Mouse (Mus musculus): ENCODE data around the gene Tsfm. TPM values are rescaled to one million over a fixed set of nuclear protein-coding genes. Genes with fewer than 3 reads are reported as not detected.

Gene Tsfm
- polyA plus RNA-seq, 1 experiment from 2014 or later, result 65.7 TPM

- H3K27me3 ChIP-seq, result peaks cover 78% of the 10 kb centered on the region
- ATAC-seq (ENCODE audit: low read depth), result peak; percentile 16; the same call in 1 of the 2 replicates
- H3K4me2 ChIP-seq, result no peak overlapping the region
These were observed 19.5 kb upstream of the Tsfm start for GRCm38 (mm10) chr10:127050119-127050474.

GRCm38 (mm10) chr10:127049395-127050118 lies 18.9 kb upstream of the Tsfm start:
- Histone ChIP-seq H3K9ac (no peak overlapping the region), H3K36me3 (peaks cover 11% of the 10 kb centered on the region), H3K9me3 (replicated peaks) (no peaks in the 10 kb centered on the region), H3K4me3 (replicated peaks) (peak overlapping the region; percentile 18), H3K4me1 (replicated peaks) (peaks cover 10% of the 10 kb centered on the region), H3K4me2 (peak overlapping the region; percentile 26), H3K27ac (no peak overlapping the region), H3K27me3 (peaks cover 73% of the 10 kb centered on the region)
- ATAC-seq (ENCODE audit: low read depth), result peak; percentile 27; the same call in 1 of the 2 replicates
- DNase-seq, result no peak
- WGBS (ENCODE audit: insufficient replicate concordance), result 4% methylated on average over 29 of the region's 29 CpGs

More at GRCm38 (mm10) chr10:127050119-127050474, 19.5 kb upstream of the Tsfm start:
- H3K36me3 ChIP-seq, result peaks cover 5% of the 10 kb centered on the region
- no peak overlapping the region for H3K27ac ChIP-seq
- no peak overlapping the region for H3K9ac ChIP-seq
- 9% methylated on average over 10 of the region's 10 CpGs for WGBS (ENCODE audit: insufficient replicate concordance)
- no peak for DNase-seq
- peaks cover 10% of the 10 kb centered on the region for H3K4me1 ChIP-seq (replicated peaks)
- H3K9me3 ChIP-seq (replicated peaks), result no peaks in the 10 kb centered on the region
- no peak overlapping the region for H3K4me3 ChIP-seq (replicated peaks)

- H3K27ac ChIP-seq, result no peak overlapping the region
- peaks cover 65% of the 10 kb centered on the region for H3K27me3 ChIP-seq
- H3K4me1 ChIP-seq (replicated peaks), result peaks cover 10% of the 10 kb centered on the region
- no peaks in the 10 kb centered on the region for H3K9me3 ChIP-seq (replicated peaks)
- H3K4me2 ChIP-seq, result peak overlapping the region; percentile 26; the same call in 1 of the 2 replicates
- H3K4me3 ChIP-seq (replicated peaks), result peak overlapping the region; percentile 18; the same call in 1 of the 2 replicates
- H3K9ac ChIP-seq, result no peak overlapping the region
- 8% methylated on average over 35 of the region's 35 CpGs for WGBS (ENCODE audit: insufficient replicate concordance)
- peaks cover 15% of the 10 kb centered on the region for H3K36me3 ChIP-seq
- DNase-seq (no peak), ATAC-seq (ENCODE audit: low read depth) (no peak)
These were observed 18.2 kb upstream of the Tsfm start for GRCm38 (mm10) chr10:127048608-127049394.

- H3K4me2 ChIP-seq, result 0 out of 2 replicates have a peak within 1 kb of the TSS, but pooled peaks have one; percentile 26
- peak within 1 kb of the TSS; percentile 18; the same call in 1 of the 2 replicates for H3K4me3 ChIP-seq (replicated peaks)
- H3K27ac ChIP-seq, result no peak within 1 kb of the TSS
- peaks cover 23% of the 10 kb centered on the region for H3K36me3 ChIP-seq
- no peak for DNase-seq
- peaks cover 14% of the 10 kb centered on the region for H3K4me1 ChIP-seq (replicated peaks)
- no peaks in the 10 kb centered on the region for H3K9me3 ChIP-seq (replicated peaks)
- no peak within 1 kb of the TSS for H3K9ac ChIP-seq
- H3K27me3 ChIP-seq, result peaks cover 57% of the 10 kb centered on the region
- no peak for ATAC-seq (ENCODE audit: low read depth)
- 34% methylated on average over 5 of the region's 5 CpGs for WGBS (ENCODE audit: insufficient replicate concordance)
These were observed 17.3 kb upstream of the Tsfm start, which contains the start of gene Cyp27b1 for GRCm38 (mm10) chr10:127047954-127048353. Cyp27b1 (plus strand) TSS chr10:127048250.

- Histone ChIP-seq H3K36me3 (peaks cover 23% of the 10 kb centered on the region), H3K4me3 (replicated peaks) (no peak overlapping the region; the same call in 1 of the 2 replicates), H3K27me3 (peaks cover 44% of the 10 kb centered on the region), H3K9me3 (replicated peaks) (no peaks in the 10 kb centered on the region), H3K9ac (peak overlapping the region; percentile 70; the same call in 1 of the 2 replicates), H3K27ac (no peak overlapping the region), H3K4me1 (replicated peaks) (peaks cover 28% of the 10 kb centered on the region), H3K4me2 (peak overlapping the region; percentile 94)
- no peak for DNase-seq
- ATAC-seq (ENCODE audit: low read depth), result no peak
- WGBS (ENCODE audit: insufficient replicate concordance), result 81% methylated on average over 6 of the region's 6 CpGs
These were observed 12.5 kb upstream of the Tsfm start for GRCm38 (mm10) chr10:127043187-127043586.

- 11% methylated on average over 5 of the region's 5 CpGs for whole genome bisulfite sequencing (ENCODE audit: insufficient replicate concordance)
These were observed 12.0 kb upstream of the Tsfm start for GRCm38 (mm10) chr10:127042468-127043115.

GRCm38 (mm10) chr10:127041774-127042338 lies 11.2 kb upstream of the Tsfm start:
- H3K36me3 ChIP-seq, result peaks cover 23% of the 10 kb centered on the region
- H3K9me3 ChIP-seq (replicated peaks), result no peaks in the 10 kb centered on the region
- H3K4me1 ChIP-seq (replicated peaks), result peaks cover 28% of the 10 kb centered on the region
- H3K9ac ChIP-seq, result peak overlapping the region; percentile 70
- H3K27me3 ChIP-seq, result peaks cover 43% of the 10 kb centered on the region
- H3K4me3 ChIP-seq (replicated peaks), result peak overlapping the region; percentile 78
- under 1% methylated on average over 44 of the region's 44 CpGs for WGBS (ENCODE audit: insufficient replicate concordance)
- ATAC-seq (ENCODE audit: low read depth), result peak; percentile 78
- H3K27ac ChIP-seq, result no peak overlapping the region; the same call in 1 of the 2 replicates
- DNase-seq, result peak; percentile 78
- peak overlapping the region; percentile 94 for H3K4me2 ChIP-seq

More at GRCm38 (mm10) chr10:127042468-127043115, 12.0 kb upstream of the Tsfm start:
- peak overlapping the region; percentile 78 for H3K4me3 ChIP-seq (replicated peaks)
- H3K36me3 ChIP-seq, result peaks cover 23% of the 10 kb centered on the region
- ATAC-seq (ENCODE audit: low read depth) (no peak), DNase-seq (no peak)
- H3K9me3 ChIP-seq (replicated peaks), result no peaks in the 10 kb centered on the region
- peak overlapping the region; percentile 94 for H3K4me2 ChIP-seq
- no peak overlapping the region for H3K27ac ChIP-seq
- H3K9ac ChIP-seq, result peak overlapping the region; percentile 70
- H3K27me3 ChIP-seq, result peaks cover 42% of the 10 kb centered on the region
- peaks cover 28% of the 10 kb centered on the region for H3K4me1 ChIP-seq (replicated peaks)

GRCm38 (mm10) chr10:127041274-127041766 lies 10.7 kb upstream of the Tsfm start, which contains the start of the genes Mettl1 and Eef1akmt3:
Mettl1 (plus strand) TSS chr10:127041414.
Eef1akmt3 (minus strand) TSS chr10:127041513.
- Histone ChIP-seq H3K9ac (peak within 1 kb of the TSS; percentile 70), H3K36me3 (peaks cover 23% of the 10 kb centered on the region), H3K9me3 (replicated peaks) (no peaks in the 10 kb centered on the region), H3K4me2 (peak within 1 kb of the TSS; percentile 94), H3K27ac (no peak within 1 kb of the TSS; the same call in 1 of the 2 replicates), H3K27me3 (peaks cover 48% of the 10 kb centered on the region), H3K4me3 (replicated peaks) (peak within 1 kb of the TSS; percentile 78), H3K4me1 (replicated peaks) (peaks cover 28% of the 10 kb centered on the region)
- peak; percentile 50 for ATAC-seq (ENCODE audit: low read depth)
- WGBS (ENCODE audit: insufficient replicate concordance), result under 1% methylated on average over 28 of the region's 28 CpGs
- peak; percentile 28 for DNase-seq

GRCm38 (mm10) chr10:127040569-127041214 lies 10.1 kb upstream of the Tsfm start:
- ATAC-seq (ENCODE audit: low read depth), result no peak
- peak overlapping the region; percentile 94 for H3K4me2 ChIP-seq
- no peak overlapping the region for H3K27ac ChIP-seq

GRCm38 (mm10) chr10:127037641-127038040 lies 7.0 kb upstream of the Tsfm start:
- Histone ChIP-seq H3K9me3 (replicated peaks) (no peaks in the 10 kb centered on the region), H3K9ac (no peak overlapping the region), H3K36me3 (no peaks in the 10 kb centered on the region), H3K4me2 (no peak overlapping the region), H3K4me3 (replicated peaks) (no peak overlapping the region), H3K4me1 (replicated peaks) (peaks cover 21% of the 10 kb centered on the region), H3K27me3 (peaks cover 52% of the 10 kb centered on the region), H3K27ac (no peak overlapping the region)
- 64% methylated on average over 12 of the region's 12 CpGs for WGBS (ENCODE audit: insufficient replicate concordance)
- ATAC-seq (ENCODE audit: low read depth) (no peak), DNase-seq (no peak)

More at GRCm38 (mm10) chr10:127040569-127041214, 10.1 kb upstream of the Tsfm start:
- WGBS (ENCODE audit: insufficient replicate concordance), result 3% methylated on average over 20 of the region's 20 CpGs
- H3K27me3 ChIP-seq, result peaks cover 52% of the 10 kb centered on the region
- H3K9ac ChIP-seq, result peak overlapping the region; percentile 70
- H3K9me3 ChIP-seq (replicated peaks), result no peaks in the 10 kb centered on the region
- no peak for DNase-seq
- peaks cover 23% of the 10 kb centered on the region for H3K36me3 ChIP-seq
- peaks cover 28% of the 10 kb centered on the region for H3K4me1 ChIP-seq (replicated peaks)
- peak overlapping the region; percentile 78 for H3K4me3 ChIP-seq (replicated peaks)
